Mouse (Mus musculus) gonadal fat pad, adult 2 months (tissue): ENCODE results near the gene Ppm1n. TPM values are rescaled to one million over a fixed set of nuclear protein-coding genes. Genes with fewer than 3 reads are reported as not detected.
A peak's percentile ranks its signal among the peaks of the same experiment; 100 is the strongest.
"Not testable (repeated sequence)": the region's sequence is repeated elsewhere in the genome, so short reads cannot be mapped to it uniquely, and the experiment has no call there.

Experiments used
- DNase-seq: peaks from one replicate; pipeline ENCODE4 v3.0.0-alpha.2; 2012; ENCODE audit warnings: low read depth
- polyA plus RNA-seq: library from polyadenylated mRNA; depleted of rRNA; stranded (reverse); fragments of >200 nt; gene quantifications from 2 replicates; pipeline ENCODE4 v1.2.3, GENCODE M21; 2012

Ppm1n gene
- polyA plus RNA-seq, 1 experiment: not detected

- DNase-seq: no peak
Measured at GRCm38 (mm10) chr7:19282791-19283405, 3.0 kb upstream of the Ppm1n start.

- DNase-seq: no peak
Measured at GRCm38 (mm10) chr7:19282385-19282784, 2.5 kb upstream of the Ppm1n start, which contains the start of gene Rtn2. Gene Rtn2, plus strand, starts transcription at chr7:19282624.

GRCm38 (mm10) chr7:19281680-19282304, 1.9 kb upstream of the Ppm1n start:
- DNase-seq: not testable (repeated sequence)

GRCm38 (mm10) chr7:19279052-19279451, 812 bp downstream of the Ppm1n start:
- no peak for DNase-seq

- no peak for DNase-seq
Measured at GRCm38 (mm10) chr7:19276253-19276652, 3.6 kb downstream of the Ppm1n start.

- no peak for DNase-seq
Measured at GRCm38 (mm10) chr7:19272173-19272764, 7.6 kb downstream of the Ppm1n start.

- peak; percentile 51 for DNase-seq
Measured at GRCm38 (mm10) chr7:19271238-19272172, 8.4 kb downstream of the Ppm1n start, which contains the start of gene Vasp. Gene Vasp, minus strand, starts transcription at chr7:19271817.

GRCm38 (mm10) chr7:19270509-19271237, 9.2 kb downstream of the Ppm1n start:
- no peak for DNase-seq

GRCm38 (mm10) chr7:19269721-19270441, 10.0 kb downstream of the Ppm1n start:
- DNase-seq: no peak

GRCm38 (mm10) chr7:19268993-19269681, 10.7 kb downstream of the Ppm1n start:
- no peak for DNase-seq

GRCm38 (mm10) chr7:19267051-19267450, 12.8 kb downstream of the Ppm1n start:
- no peak for DNase-seq

GRCm38 (mm10) chr7:19265928-19266822, 13.7 kb downstream of the Ppm1n start:
- DNase-seq: no peak

GRCm38 (mm10) chr7:19265147-19265546, 14.7 kb downstream of the Ppm1n start:
- no peak for DNase-seq

- no peak for DNase-seq
Measured at GRCm38 (mm10) chr7:19258336-19258735, 21.5 kb downstream of the Ppm1n start.

- no peak for DNase-seq
Measured at GRCm38 (mm10) chr7:19257390-19258022, 22.4 kb downstream of the Ppm1n start.

GRCm38 (mm10) chr7:19256567-19256966, 23.3 kb downstream of the Ppm1n start:
- DNase-seq: no peak

GRCm38 (mm10) chr7:19255395-19255794, 24.5 kb downstream of the Ppm1n start:
- no peak for DNase-seq

GRCm38 (mm10) chr7:19253437-19253836, 26.4 kb downstream of the Ppm1n start:
- no peak for DNase-seq
